Mouse (Mus musculus) embryonic facial prominence, embryonic 14.5 days (tissue): ENCODE results near the gene Mgp. TPM values are rescaled to one million over a fixed set of nuclear protein-coding genes. Genes with fewer than 3 reads are reported as not detected.

Experiments
- ATAC-seq: fragments of 200-750 bp; cut with Nextera tagmentation; 2 replicates; pipeline ENCODE4 v1.8.0; 2017; ENCODE audit warnings: low read depth, moderate number of reproducible peaks, moderate TSS enrichment
- DNase-seq: peaks from one replicate; pipeline ENCODE4 v3.0.0-alpha.2; 2015; ENCODE audit warnings: low spot score
- H3K27ac ChIP-seq: fragments of 300-500 bp; sonication (generic); replicated peaks from 2 replicates; pipeline ENCODE4 v1.5.1; 2014; ENCODE audit warnings: low read depth, mild to moderate bottlenecking, low read length, moderate library complexity
- H3K27me3 ChIP-seq: fragments of 300-500 bp; sonication (generic); replicated peaks from 2 replicates; pipeline ENCODE4 v1.6.1; 2014; ENCODE audit warnings: low read length; ENCODE audit not compliant: control insufficient read depth, insufficient read depth
- H3K36me3 ChIP-seq: fragments of 300-500 bp; sonication (generic); 2 replicates; pipeline ENCODE4 v1.6.1; 2014; ENCODE audit warnings: low read length, mixed read lengths; ENCODE audit not compliant: control insufficient read depth, insufficient read depth
- H3K4me1 ChIP-seq: fragments of 300-500 bp; sonication (generic); 2 replicates; pipeline ENCODE4 v1.6.1; 2014; ENCODE audit warnings: antibody characterized with exemption, low read length; ENCODE audit not compliant: control insufficient read depth, insufficient read depth
- H3K4me2 ChIP-seq: fragments of 300-500 bp; sonication (generic); 2 replicates; pipeline ENCODE4 v1.6.1; 2014; ENCODE audit warnings: low read depth, mild to moderate bottlenecking, low read length, moderate library complexity, mixed read lengths
- H3K4me3 ChIP-seq: fragments of 300-500 bp; sonication (generic); 2 replicates; pipeline ENCODE4 v1.5.1; 2014; ENCODE audit warnings: low read depth, mild to moderate bottlenecking, low read length
- H3K9ac ChIP-seq: fragments of 300-500 bp; sonication (generic); 2 replicates; pipeline ENCODE4 v1.6.1; 2014; ENCODE audit warnings: low read depth, mild to moderate bottlenecking, low read length, moderate library complexity, mixed read lengths
- H3K9me3 ChIP-seq: fragments of 300-500 bp; sonication (generic); 2 replicates; pipeline ENCODE4 v1.6.1; 2016; ENCODE audit warnings: low read length; ENCODE audit not compliant: control insufficient read depth
- WGBS: fragments of 180-500 bp; shearing (Covaris S2); extraction: QIAGEN DNeasy Blood & Tissue Kit; methylation state at CpG from one replicate; pipeline ENCODE4 v1.1.7; 2014; 5-methylcytosine and 5-hydroxymethylcytosine counted together
- polyA plus RNA-seq: library from polyadenylated mRNA; unstranded; fragments of >200 nt; fragmentation: Nextera tagmentation; extraction: Ambion mirVana; gene quantifications from 2 replicates; pipeline ENCODE4 v1.2.1, GENCODE M21; 2014

Gene Mgp
- polyA plus RNA-seq, 1 experiment from 2014 or later = 362 TPM

DNA sequence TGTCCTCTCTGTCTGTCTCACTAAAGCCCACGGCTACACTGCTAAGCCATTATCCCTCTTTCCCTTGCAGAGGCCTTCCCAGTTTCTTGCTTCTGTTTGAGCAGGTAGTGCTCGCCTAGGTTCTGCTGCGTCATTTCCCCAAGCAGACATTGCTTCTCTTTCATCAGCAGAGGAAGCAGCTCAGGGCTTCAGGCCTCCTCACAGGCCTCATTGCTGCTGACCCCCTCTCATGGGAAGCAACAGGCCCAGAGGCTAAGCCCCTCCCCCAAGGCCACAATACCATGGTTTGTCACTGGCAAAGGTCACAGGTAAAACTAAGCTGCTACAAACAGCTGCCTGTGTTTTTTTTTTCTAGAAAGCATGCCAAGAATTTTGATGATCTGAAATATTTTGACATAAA is 22.9 kb downstream of the Mgp start:
- no peaks in the 10 kb centered on the region for H3K9me3 ChIP-seq
- no peaks in the 10 kb centered on the region for H3K36me3 ChIP-seq
- H3K9ac ChIP-seq = no peak overlapping the region
- peaks cover 11% of the 10 kb centered on the region for H3K4me1 ChIP-seq
- DNase-seq = peak; percentile 68
- ATAC-seq = 0 out of 2 replicates have a peak, but pooled peaks have one; percentile 13
- no peaks in the 10 kb centered on the region for H3K27me3 ChIP-seq
- no peak overlapping the region for H3K4me2 ChIP-seq
- H3K4me3 ChIP-seq = no peak overlapping the region
- WGBS = 22% methylated on average over 3 of the region's 3 CpGs
- peak overlapping the region; percentile 30; the same call in 1 of the 2 replicates for H3K27ac ChIP-seq

DNA sequence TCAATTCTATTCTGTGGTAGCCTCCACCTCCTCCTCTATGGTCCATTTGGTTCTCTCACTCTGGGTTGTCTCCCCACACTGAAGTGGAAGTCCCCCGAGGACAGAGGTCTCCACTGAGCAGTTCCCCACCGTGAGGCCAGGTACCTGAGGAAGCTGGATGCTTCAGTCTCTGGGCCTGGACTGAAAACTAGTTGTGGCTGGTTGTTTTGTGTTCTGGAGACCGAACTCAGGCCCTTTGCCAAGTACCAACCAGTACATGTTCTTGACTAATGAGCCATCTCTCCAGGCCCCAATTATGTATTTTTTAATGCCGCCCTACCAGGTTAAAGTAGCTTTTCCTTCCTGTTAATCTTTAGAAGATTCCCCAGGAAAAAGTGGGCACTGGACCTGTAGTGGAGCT is 23.3 kb downstream of the Mgp start:
- no peaks in the 10 kb centered on the region for H3K36me3 ChIP-seq
- peak overlapping the region; percentile 30; the same call in 1 of the 2 replicates for H3K27ac ChIP-seq
- no peak overlapping the region for H3K4me2 ChIP-seq
- ATAC-seq (no peak), DNase-seq (no peak)
- no peaks in the 10 kb centered on the region for H3K9me3 ChIP-seq
- H3K4me1 ChIP-seq = peaks cover 9% of the 10 kb centered on the region
- no peaks in the 10 kb centered on the region for H3K27me3 ChIP-seq
- H3K9ac ChIP-seq = no peak overlapping the region
- no peak overlapping the region for H3K4me3 ChIP-seq
- WGBS = 75% methylated on average over 4 of the region's 4 CpGs

GRCm38 (mm10) chr6:136850267-136850666 is 25.4 kb downstream of the Mgp start:
- no peak overlapping the region for H3K9ac ChIP-seq
- no peak for DNase-seq
- peaks cover 4% of the 10 kb centered on the region for H3K4me1 ChIP-seq
- H3K4me2 ChIP-seq = no peak overlapping the region
- no peaks in the 10 kb centered on the region for H3K27me3 ChIP-seq
- no peaks in the 10 kb centered on the region for H3K9me3 ChIP-seq
- H3K36me3 ChIP-seq = no peaks in the 10 kb centered on the region
- H3K4me3 ChIP-seq = no peak overlapping the region
- H3K27ac ChIP-seq = no peak overlapping the region
- 69% methylated on average over 6 of the region's 6 CpGs for WGBS
- ATAC-seq = no peak

DNA sequence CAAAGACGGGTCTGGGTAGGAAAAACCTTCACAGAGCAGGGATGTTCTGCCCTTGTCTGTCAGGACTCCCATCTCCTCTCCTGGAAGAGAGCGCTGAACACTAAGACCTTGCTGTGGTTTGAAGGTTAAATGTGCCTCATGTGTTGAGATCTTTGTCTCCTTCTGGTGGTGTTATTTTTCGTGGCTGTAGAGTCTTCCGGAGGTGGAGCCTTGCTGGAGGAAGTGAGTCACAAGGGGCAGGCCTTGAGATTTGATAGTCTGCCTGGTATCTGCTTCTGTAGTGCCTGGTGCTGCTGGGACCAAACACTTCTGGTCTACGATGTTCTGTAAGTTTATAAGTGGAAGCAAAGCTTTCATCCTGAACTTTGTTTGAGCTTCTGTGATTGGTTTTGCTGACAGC is 26.7 kb downstream of the Mgp start:
- WGBS = 90% methylated on average over 5 of the region's 5 CpGs
- ATAC-seq = no peak
- H3K27ac ChIP-seq = no peak overlapping the region

DNA sequence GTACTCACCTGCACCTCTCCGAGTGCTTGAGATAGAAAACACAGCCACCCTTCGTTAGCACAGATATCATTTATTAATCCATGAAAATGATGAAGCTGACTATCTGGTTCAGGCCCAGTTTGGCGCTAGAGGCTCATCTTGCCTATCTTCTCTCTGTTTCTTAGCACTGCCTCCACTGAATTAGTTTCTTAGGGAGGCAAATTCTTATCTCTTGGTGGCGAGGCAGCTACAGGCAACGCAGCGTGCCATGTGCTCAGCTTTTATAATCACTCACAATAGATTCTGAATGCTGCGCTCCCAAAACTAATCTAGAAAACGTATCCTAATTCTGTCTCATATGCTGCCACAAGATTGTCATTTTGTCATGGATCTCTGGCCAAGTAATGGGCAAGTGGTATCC is 27.2 kb downstream of the Mgp start:
- Histone ChIP-seq H3K27ac (no peak overlapping the region), H3K4me1 (peaks cover 4% of the 10 kb centered on the region), H3K4me2 (no peak overlapping the region), H3K4me3 (no peak overlapping the region), H3K9ac (no peak overlapping the region), H3K27me3 (no peaks in the 10 kb centered on the region), H3K9me3 (no peaks in the 10 kb centered on the region), H3K36me3 (no peaks in the 10 kb centered on the region)
- no peak for DNase-seq
- 85% methylated on average over 8 of the region's 8 CpGs for WGBS
- no peak for ATAC-seq

More for the DNA sequence above, 26.7 kb downstream of the Mgp start:
- no peak overlapping the region for H3K4me3 ChIP-seq
- H3K27me3 ChIP-seq = no peaks in the 10 kb centered on the region
- no peak overlapping the region for H3K4me2 ChIP-seq
- DNase-seq = no peak
- no peaks in the 10 kb centered on the region for H3K9me3 ChIP-seq
- no peak overlapping the region for H3K9ac ChIP-seq
- no peaks in the 10 kb centered on the region for H3K36me3 ChIP-seq
- H3K4me1 ChIP-seq = peaks cover 4% of the 10 kb centered on the region

- no peak for DNase-seq
- Histone ChIP-seq H3K9ac (no peak overlapping the region), H3K4me1 (peaks cover 2% of the 10 kb centered on the region), H3K27me3 (no peaks in the 10 kb centered on the region), H3K27ac (no peak overlapping the region), H3K4me2 (no peak overlapping the region), H3K4me3 (no peak overlapping the region), H3K9me3 (no peaks in the 10 kb centered on the region), H3K36me3 (no peaks in the 10 kb centered on the region)
- ATAC-seq = no peak
- WGBS = 60% methylated on average over 1 of the region's 2 CpGs
Measured at GRCm38 (mm10) chr6:136847790-136848189, 27.8 kb downstream of the Mgp start.

GRCm38 (mm10) chr6:136847267-136847666 is 28.4 kb downstream of the Mgp start:
- no peaks in the 10 kb centered on the region; the same call in 1 of the 2 replicates for H3K4me1 ChIP-seq
- no peak overlapping the region for H3K27ac ChIP-seq
- DNase-seq = no peak
- 88% methylated on average over 3 of the region's 3 CpGs for WGBS
- no peak overlapping the region for H3K9ac ChIP-seq
- no peak overlapping the region for H3K4me3 ChIP-seq
- no peak overlapping the region for H3K4me2 ChIP-seq
- H3K36me3 ChIP-seq = no peaks in the 10 kb centered on the region
- ATAC-seq = no peak
- no peaks in the 10 kb centered on the region for H3K9me3 ChIP-seq
- H3K27me3 ChIP-seq = no peaks in the 10 kb centered on the region

- Histone ChIP-seq H3K27me3 (no peaks in the 10 kb centered on the region), H3K4me1 (no peaks in the 10 kb centered on the region; the same call in 1 of the 2 replicates), H3K36me3 (no peaks in the 10 kb centered on the region), H3K9ac (no peak overlapping the region), H3K27ac (no peak overlapping the region), H3K4me2 (no peak overlapping the region), H3K4me3 (no peak overlapping the region), H3K9me3 (no peaks in the 10 kb centered on the region)
- 64% methylated on average over 5 of the region's 5 CpGs for WGBS
- no peak for DNase-seq
- no peak for ATAC-seq
Measured at GRCm38 (mm10) chr6:136845706-136846480, 29.7 kb downstream of the Mgp start.

DNA sequence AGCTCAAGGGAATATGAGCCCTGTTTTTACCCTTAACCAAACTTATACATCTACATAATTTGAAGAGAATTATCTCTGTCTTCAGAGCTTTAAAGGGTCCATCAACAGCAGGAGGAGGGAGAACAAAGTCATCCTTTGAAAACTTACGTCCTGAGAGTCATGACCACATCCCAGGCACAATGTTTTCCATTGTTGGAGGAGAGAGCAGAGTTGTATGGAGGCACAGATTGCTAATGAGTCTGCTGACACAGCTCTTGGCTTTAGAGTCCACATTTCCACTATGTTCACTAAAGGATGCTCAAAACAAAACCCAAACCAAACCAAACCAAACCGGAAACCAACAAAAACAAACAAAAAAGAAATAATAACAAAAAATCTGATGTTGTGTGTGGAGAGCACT is 30.7 kb downstream of the Mgp start:
- Histone ChIP-seq H3K36me3 (no peaks in the 10 kb centered on the region), H3K9ac (no peak overlapping the region), H3K27ac (no peak overlapping the region), H3K4me2 (no peak overlapping the region), H3K4me3 (no peak overlapping the region), H3K27me3 (no peaks in the 10 kb centered on the region), H3K9me3 (no peaks in the 10 kb centered on the region), H3K4me1 (no peaks in the 10 kb centered on the region; the same call in 1 of the 2 replicates)
- WGBS = 44% methylated on average over 2 of the region's 2 CpGs
- ATAC-seq (no peak), DNase-seq (no peak)
